Mouse (Mus musculus) brain, embryonic 14.5 days (tissue): ENCODE measurements around the gene Hist1h1t. TPM values are rescaled to one million over a fixed set of nuclear protein-coding genes. Genes with fewer than 3 reads are reported as not detected.
A peak's percentile ranks its signal among the peaks of the same experiment; 100 is the strongest.

Experiments used
- DNase-seq: peaks from one replicate; pipeline ENCODE4 v3.0.0-alpha.2; 2011; ENCODE audit warnings: low read depth
- CTCF ChIP-seq: fragments of 200-500 bp; IDR thresholded peaks from 2 replicates; pipeline ENCODE4 v1.5.1; 2012; ENCODE audit warnings: inconsistent platforms, mild to moderate bottlenecking, moderate library complexity, borderline replicate concordance; ENCODE audit not compliant: insufficient read depth, insufficient read length; ENCODE audit errors: extremely low read depth
- POLR2A ChIP-seq: fragments of 200-500 bp; IDR thresholded peaks from 2 replicates; pipeline ENCODE4 v1.6.1; 2012; ENCODE audit warnings: mild to moderate bottlenecking, inconsistent platforms, borderline replicate concordance; ENCODE audit not compliant: poor library complexity, insufficient read depth, insufficient read length, severe bottlenecking; ENCODE audit errors: extremely low read depth
- polyA plus RNA-seq: library from polyadenylated mRNA; depleted of rRNA; stranded (reverse); fragments of >200 nt; gene quantifications from 2 replicates; pipeline ENCODE4 v1.2.3, GENCODE M21; 2012; rRNA removed

The Hist1h1t gene
- polyA plus RNA-seq, result 0.08 TPM in 1 of 2 replicates, not detected in the other

GRCm38 (mm10) chr13:23695514-23695913 is at the start of gene Hist1h1t:
TSS of gene Hist1h1t (plus strand) at chr13:23695814.
- TF ChIP-seq CTCF (no peak), POLR2A (no peak)
- no peak for DNase-seq

DNA sequence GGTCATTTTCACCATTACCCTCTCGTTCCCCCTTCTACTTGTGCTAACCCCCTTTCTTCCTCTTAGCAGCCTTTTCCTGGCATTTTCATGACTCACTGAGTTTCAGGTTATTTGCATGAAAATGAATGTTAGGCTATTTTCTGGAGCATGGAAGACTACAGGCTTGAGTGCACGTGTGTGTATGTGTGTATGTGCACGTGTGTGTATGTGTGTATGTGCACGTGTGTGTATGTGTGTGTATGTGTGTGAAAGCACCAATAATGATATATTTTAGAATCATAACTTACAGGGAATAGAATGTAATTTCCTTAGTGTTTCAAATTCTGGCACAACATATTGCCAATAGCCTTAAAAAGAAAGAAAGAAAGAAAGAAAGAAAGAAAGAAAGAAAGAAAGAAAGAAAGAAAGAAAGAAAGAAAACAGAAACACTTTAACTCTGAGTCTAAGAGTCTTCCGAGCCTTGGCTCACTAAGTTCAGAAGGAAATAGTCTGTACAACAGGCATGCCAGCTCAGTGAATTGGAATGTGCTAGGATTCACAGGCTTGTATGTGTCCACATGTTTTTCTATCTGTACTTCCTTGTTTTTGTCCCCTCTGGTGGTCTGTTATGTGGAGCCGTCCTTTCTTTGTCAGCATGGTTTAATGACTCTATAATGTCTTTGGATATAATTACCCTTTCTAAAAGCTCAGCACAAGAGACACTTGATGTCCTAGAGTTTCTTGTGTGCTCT is 35.8 kb upstream of the Hist1h1t start:
- no peak for DNase-seq
- TF ChIP-seq POLR2A, result no peak

DNA sequence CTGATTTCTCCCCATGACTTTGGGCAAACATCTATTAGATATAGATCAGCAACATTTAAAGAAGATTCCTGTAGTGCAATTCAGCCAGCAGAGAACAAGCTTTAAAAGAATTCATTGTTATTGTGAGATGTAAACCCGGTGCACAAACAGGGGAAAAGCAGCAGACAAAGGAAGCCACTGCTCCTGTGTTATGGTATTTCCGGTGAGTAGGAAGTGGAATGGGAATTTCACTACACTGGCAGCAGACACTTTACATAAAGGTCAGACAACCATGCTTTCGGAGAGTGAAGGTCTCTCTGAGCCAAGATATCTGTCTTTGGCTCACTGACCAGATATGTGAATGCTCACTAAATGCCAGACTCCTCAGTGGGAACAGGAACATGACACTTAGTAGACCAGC is 33.1 kb upstream of the Hist1h1t start:
- DNase-seq, result no peak
- TF ChIP-seq POLR2A (no peak), CTCF (no peak)

DNA sequence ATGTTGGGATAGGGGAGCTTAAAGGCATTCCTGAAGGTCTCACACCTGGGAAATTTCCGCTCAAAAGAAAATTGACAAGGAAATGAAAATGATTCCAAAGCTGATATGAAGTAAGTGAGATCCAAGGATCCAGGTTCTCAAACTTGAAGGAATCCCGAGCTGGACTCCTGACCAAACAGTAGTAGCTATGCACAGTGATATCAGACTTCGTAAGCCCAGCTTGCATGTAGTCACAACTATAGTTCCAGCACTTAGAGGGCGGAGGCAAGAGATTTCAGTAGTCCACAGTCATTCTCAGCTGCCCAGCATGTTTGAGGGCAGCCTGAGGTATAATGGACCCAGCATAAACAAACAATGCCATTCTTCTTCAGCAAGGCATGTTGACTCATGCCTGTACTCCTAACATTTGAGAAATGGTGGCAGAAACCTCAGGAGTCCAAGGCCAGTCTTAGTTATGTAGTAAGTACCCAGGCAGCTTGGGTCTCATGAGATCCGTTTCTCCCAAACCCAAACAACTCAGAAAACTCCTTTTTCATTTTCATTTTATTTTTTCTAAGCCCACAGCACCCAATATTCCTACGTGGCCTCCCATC is 13.5 kb upstream of the Hist1h1t start:
- no peak for TF ChIP-seq CTCF
- no peak for TF ChIP-seq POLR2A
- no peak for DNase-seq

- DNase-seq, result no peak
- TF ChIP-seq CTCF, result no peak
- TF ChIP-seq POLR2A, result no peak
These were observed 13.0 kb upstream of the Hist1h1t start for GRCm38 (mm10) chr13:23682623-23682946.

GRCm38 (mm10) chr13:23682947-23683754 is 12.5 kb upstream of the Hist1h1t start:
- peak; percentile 26 for DNase-seq

GRCm38 (mm10) chr13:23683755-23684281 is 11.8 kb upstream of the Hist1h1t start, which contains the start of the genes Hist1h2ac and Hist1h2bc:
TSS of gene Hist1h2ac (minus strand) at chr13:23683948.
TSS of gene Hist1h2bc (plus strand) at chr13:23684199.
- peak; percentile 99 for DNase-seq
- no peak for TF ChIP-seq CTCF
- no peak; the same call in 1 of the 2 replicates for TF ChIP-seq POLR2A

- peak; percentile 96 for DNase-seq
These were observed 11.2 kb upstream of the Hist1h1t start for GRCm38 (mm10) chr13:23684295-23684945.

- TF ChIP-seq CTCF, result no peak
- 0 out of 2 replicates have a peak, but pooled peaks have one; percentile 5 for TF ChIP-seq POLR2A
- peak; percentile 79 for DNase-seq
These were observed 10.3 kb upstream of the Hist1h1t start for GRCm38 (mm10) chr13:23685121-23685861.

- peak; percentile 49 for DNase-seq
These were observed 9.6 kb upstream of the Hist1h1t start for GRCm38 (mm10) chr13:23685966-23686365.

DNA sequence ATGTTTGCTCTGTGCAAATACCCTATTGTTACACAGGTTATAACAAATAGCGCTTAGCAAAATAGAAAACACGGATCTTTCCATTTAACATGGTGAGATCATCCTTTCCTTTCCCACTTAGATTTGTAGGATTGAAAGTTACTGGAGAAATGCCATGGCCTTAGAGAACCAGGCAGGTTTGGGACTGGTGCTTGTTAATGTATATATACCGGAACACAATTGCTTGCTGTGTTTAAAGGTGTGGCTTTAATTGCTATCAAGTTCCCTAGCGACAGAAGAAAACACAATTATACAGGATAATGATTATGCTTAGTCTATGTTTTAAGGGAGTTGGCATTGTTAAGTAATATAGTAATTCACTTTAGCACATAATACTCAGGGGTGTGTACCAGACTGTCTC is 8.4 kb upstream of the Hist1h1t start:
- no peak for TF ChIP-seq POLR2A
- TF ChIP-seq CTCF, result no peak
- no peak for DNase-seq

More at GRCm38 (mm10) chr13:23685966-23686365, 9.6 kb upstream of the Hist1h1t start:
- no peak for TF ChIP-seq CTCF
